Mouse (Mus musculus): ENCODE measurements around the gene Stt3b.

- no peak for TF ChIP-seq POLR2A (IDR thresholded peaks at IDR 0.05; ENCODE audit: insufficient read length, low read depth)
- no peak for TF ChIP-seq SRF (IDR thresholded peaks at IDR 0.05; ENCODE audit: control insufficient read depth, insufficient read length, low read depth)
- no peak for TF ChIP-seq MYOD1 (IDR thresholded peaks at IDR 0.05; ENCODE audit: control insufficient read depth in 1 of 3, insufficient read length in 2 of 3, low read depth in 2 of 3)
- TF ChIP-seq MYOG (IDR thresholded peaks at IDR 0.05; ENCODE audit: control insufficient read depth in 1 of 3, insufficient read depth in 1 of 3, insufficient read length in 2 of 3, low read depth in 2 of 3) = no peak
Observed at GRCm38 (mm10) chr9:115201264-115201663, 109.0 kb downstream of the Stt3b start.

Data from myocyte (in vitro differentiated cells).